Mouse (Mus musculus): Measurements from ENCODE around the gene Neurod1. TPM values are rescaled to one million over a fixed set of nuclear protein-coding genes. Genes with fewer than 3 reads are reported as not detected.

Neurod1 gene
- polyA plus RNA-seq, 1 experiment from 2014 or later, result not detected

DNA sequence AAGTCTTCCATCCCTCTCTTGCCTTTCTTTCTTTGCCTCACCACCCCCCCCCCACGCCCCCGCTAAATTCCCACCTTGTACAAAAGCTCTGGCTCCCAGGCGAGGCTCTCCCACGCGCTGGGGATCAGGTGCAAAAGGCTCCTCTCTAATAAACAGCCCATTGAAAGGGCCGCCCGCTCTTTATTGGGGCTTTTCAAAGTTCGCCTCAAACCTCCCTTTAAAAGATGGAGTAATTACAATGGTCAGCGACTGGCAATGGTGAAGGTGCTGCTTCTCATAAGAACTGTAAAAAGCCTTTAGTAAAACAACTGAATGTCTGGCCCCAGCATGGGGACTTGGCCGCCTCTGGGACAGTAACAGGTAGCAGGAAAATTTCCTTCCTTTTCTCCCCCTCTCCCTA, 905 bp downstream of the Neurod1 start:
- no peak for ATAC-seq (ENCODE audit: extremely low read depth, insufficient number of reproducible peaks, low FRiP score, low TSS enrichment)
- Histone ChIP-seq H3K9me3 (no peaks in the 10 kb centered on the region), H3K9ac (no peak overlapping the region)

DNA sequence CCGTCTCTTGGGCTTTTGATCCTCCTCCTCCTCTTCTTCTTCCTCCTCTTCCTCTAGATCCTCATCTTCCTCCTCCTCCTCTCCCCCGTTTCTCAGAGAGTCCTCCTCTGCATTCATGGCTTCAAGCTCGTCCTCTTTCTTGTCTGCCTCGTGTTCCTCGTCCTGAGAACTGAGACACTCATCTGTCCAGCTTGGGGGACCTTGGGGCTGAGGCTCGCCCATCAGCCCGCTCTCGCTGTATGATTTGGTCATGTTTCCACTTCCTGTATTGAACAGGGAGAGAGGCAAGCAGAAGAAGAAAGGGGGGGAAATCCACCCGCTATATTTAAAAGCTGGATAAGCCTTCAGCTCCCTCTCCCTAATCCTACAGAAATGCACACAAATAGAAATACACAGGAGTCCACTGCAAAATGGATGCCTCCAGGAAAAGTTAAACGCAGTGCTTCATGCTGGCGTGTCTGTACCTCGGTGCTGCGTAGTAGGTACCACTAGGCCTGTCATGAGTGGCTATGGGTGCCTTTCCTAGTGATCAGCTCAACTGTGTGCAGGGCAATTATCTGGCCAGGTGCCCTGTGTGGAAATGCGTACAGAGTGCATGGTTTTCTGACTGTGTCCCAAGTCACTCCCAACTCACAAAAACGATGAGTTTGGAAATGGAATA, 1.6 kb downstream of the Neurod1 start:
- no peak overlapping the region for H3K9ac ChIP-seq
- H3K4me3 ChIP-seq, result no peak overlapping the region
- peaks cover 76% of the 10 kb centered on the region for H3K27me3 ChIP-seq (replicated peaks)
- no peak for ATAC-seq (ENCODE audit: extremely low read depth, insufficient number of reproducible peaks, low FRiP score, low TSS enrichment)
- 20% methylated on average over 15 of the region's 15 CpGs for WGBS
- H3K9me3 ChIP-seq, result no peaks in the 10 kb centered on the region
- H3K4me1 ChIP-seq, result peaks cover 10% of the 10 kb centered on the region
- no peak overlapping the region for H3K27ac ChIP-seq (replicated peaks)
- H3K4me2 ChIP-seq, result no peak overlapping the region
- H3K36me3 ChIP-seq, result no peaks in the 10 kb centered on the region

More for the DNA sequence above, 905 bp downstream of the Neurod1 start:
- Histone ChIP-seq H3K4me2 (no peak overlapping the region), H3K27ac (replicated peaks) (no peak overlapping the region), H3K27me3 (replicated peaks) (peaks cover 83% of the 10 kb centered on the region), H3K4me3 (no peak overlapping the region), H3K4me1 (peaks cover 10% of the 10 kb centered on the region), H3K36me3 (no peaks in the 10 kb centered on the region)
- 9% methylated on average over 10 of the region's 10 CpGs for WGBS

DNA sequence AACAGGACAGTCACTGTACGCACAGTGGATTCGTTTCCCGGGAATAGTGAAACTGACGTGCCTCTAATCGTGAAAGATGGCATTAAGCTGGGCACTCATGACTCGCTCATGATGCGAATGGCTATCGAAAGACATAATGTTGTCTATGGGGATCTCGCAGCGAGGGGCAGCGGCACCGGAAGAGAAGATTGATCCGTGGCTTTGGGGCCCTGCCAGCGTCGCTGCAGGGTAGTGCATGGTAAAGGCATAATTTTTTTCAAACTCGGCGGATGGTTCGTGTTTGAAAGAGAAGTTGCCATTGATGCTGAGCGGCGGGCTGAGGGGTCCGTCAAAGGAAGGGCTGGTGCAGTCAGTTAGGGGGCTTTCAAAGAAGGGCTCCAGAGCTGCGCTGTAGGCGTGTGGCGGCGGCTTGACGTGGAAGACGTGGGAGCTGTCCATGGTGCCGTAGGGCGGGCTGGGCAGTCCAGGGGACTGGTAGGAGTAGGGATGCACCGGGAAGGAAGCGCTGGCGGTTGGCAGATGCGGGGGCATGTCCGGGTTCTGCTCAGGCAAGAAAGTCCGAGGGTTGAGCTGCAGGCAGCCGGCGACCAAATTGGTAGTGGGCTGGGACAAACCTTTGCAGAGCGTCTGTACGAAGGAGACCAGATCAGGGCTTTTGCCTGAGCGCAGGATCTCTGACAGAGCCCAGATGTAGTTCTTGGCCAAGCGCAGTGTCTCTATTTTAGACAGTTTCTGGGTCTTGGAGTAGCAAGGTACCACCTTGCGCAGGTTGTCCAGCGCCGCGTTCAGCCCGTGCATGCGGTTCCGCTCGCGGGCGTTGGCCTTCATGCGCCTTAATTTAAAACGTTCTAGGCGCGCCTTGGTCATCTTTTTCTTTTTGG, 2.4 kb downstream of the Neurod1 start:
- Histone ChIP-seq H3K4me2 (peak overlapping the region; percentile 93), H3K27me3 (replicated peaks) (peaks cover 68% of the 10 kb centered on the region), H3K36me3 (no peaks in the 10 kb centered on the region), H3K27ac (replicated peaks) (no peak overlapping the region), H3K9ac (peak overlapping the region; percentile 40; the same call in 1 of the 2 replicates), H3K4me3 (peak overlapping the region; percentile 58), H3K4me1 (peaks cover 10% of the 10 kb centered on the region), H3K9me3 (no peaks in the 10 kb centered on the region)
- no peak for ATAC-seq (ENCODE audit: extremely low read depth, insufficient number of reproducible peaks, low FRiP score, low TSS enrichment)
- WGBS, result 3% methylated on average over 54 of the region's 55 CpGs

DNA sequence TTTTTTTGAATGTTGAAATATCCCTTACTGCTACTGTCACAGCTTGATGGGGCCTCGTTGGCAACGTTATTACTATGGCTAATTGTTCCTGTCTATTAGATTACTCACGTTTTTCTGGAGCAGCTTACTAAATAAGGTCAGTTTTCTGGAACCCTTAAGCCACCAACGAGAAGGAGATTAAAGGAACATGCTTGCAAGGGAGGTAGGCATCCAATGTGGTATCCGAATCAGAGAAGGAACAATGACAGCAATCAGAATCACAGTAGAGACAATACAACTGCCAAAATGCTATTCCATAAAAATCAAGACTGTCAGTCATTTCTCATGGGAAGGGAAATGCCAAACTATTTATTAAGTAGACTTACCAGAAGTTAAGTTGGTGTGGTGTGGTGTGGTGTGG, 5.1 kb downstream of the Neurod1 start:
- peaks cover 6% of the 10 kb centered on the region for H3K4me1 ChIP-seq
- no peaks in the 10 kb centered on the region for H3K36me3 ChIP-seq
- no peak overlapping the region for H3K27ac ChIP-seq (replicated peaks)
- H3K4me3 ChIP-seq, result no peak overlapping the region
- 46% methylated on average over 5 of the region's 5 CpGs for WGBS
- peaks cover 41% of the 10 kb centered on the region for H3K27me3 ChIP-seq (replicated peaks)
- H3K9me3 ChIP-seq, result no peaks in the 10 kb centered on the region
- no peak overlapping the region for H3K4me2 ChIP-seq
- ATAC-seq (ENCODE audit: extremely low read depth, insufficient number of reproducible peaks, low FRiP score, low TSS enrichment), result no peak
- no peak overlapping the region for H3K9ac ChIP-seq

DNA sequence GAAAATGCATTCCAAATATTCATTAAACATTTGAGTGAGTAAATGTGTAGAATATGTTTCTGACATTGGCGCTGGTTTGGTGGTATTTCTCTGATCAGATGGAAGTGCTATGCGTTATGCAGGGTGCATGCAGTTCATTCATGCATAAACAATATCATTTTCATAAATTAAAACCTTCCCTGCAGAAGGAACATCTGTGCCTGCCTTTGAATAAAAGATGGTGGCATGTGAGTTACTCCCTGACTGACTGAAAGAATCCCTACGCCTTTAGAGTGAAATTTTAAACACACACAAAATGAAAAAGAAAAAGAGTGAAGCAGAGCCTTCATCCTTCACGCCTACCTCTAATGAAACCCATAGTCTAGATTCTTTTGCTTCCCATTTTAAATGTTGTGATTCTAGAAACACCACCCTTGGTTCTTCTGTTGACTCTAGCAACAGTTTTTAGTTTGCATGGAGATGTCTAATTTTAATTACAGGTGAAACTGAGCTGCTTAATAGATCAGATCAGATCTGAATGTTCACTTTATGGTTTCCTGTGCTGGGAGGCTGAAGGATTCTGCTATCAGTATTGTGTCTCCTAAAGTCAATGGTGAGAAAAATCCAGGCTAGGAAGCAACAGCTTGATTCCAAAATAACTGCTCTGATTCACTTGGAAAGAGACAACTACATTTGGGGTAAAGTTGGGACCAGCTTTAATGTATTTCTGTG, 5.7 kb downstream of the Neurod1 start:
- Histone ChIP-seq H3K27me3 (replicated peaks) (peaks cover 35% of the 10 kb centered on the region), H3K36me3 (no peaks in the 10 kb centered on the region), H3K9me3 (no peaks in the 10 kb centered on the region), H3K4me1 (peaks cover 5% of the 10 kb centered on the region), H3K27ac (replicated peaks) (no peak overlapping the region), H3K4me3 (no peak overlapping the region), H3K4me2 (no peak overlapping the region), H3K9ac (no peak overlapping the region)
- WGBS, result 65% methylated on average over 4 of the region's 4 CpGs
- no peak for ATAC-seq (ENCODE audit: extremely low read depth, insufficient number of reproducible peaks, low FRiP score, low TSS enrichment)

DNA sequence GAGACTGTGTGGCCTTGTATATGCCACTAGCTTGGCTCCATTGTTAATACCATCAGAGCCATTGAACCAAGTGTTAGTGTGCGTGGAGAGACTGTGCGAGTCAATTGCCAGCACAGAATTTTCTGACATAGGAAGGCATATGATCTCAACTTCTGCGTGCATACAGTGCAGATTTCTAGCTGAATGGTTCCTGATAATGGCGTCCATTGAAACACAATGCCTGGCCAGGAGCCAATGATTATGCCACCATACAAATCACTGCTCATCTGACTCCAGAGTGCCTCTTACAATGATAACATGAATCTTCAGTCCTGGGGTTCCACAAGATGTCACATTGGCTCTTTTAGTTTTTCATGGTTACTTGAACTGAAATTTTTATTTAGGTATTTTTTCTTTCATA, 7.2 kb downstream of the Neurod1 start:
- H3K36me3 ChIP-seq, result no peaks in the 10 kb centered on the region
- no peaks in the 10 kb centered on the region for H3K9me3 ChIP-seq
- H3K4me2 ChIP-seq, result no peak overlapping the region
- H3K4me1 ChIP-seq, result peaks cover 5% of the 10 kb centered on the region
- H3K27ac ChIP-seq (replicated peaks), result no peak overlapping the region
- peaks cover 21% of the 10 kb centered on the region for H3K27me3 ChIP-seq (replicated peaks)
- ATAC-seq (ENCODE audit: extremely low read depth, insufficient number of reproducible peaks, low FRiP score, low TSS enrichment), result no peak
- H3K9ac ChIP-seq, result no peak overlapping the region
- H3K4me3 ChIP-seq, result no peak overlapping the region
- 61% methylated on average over 4 of the region's 4 CpGs for WGBS

DNA sequence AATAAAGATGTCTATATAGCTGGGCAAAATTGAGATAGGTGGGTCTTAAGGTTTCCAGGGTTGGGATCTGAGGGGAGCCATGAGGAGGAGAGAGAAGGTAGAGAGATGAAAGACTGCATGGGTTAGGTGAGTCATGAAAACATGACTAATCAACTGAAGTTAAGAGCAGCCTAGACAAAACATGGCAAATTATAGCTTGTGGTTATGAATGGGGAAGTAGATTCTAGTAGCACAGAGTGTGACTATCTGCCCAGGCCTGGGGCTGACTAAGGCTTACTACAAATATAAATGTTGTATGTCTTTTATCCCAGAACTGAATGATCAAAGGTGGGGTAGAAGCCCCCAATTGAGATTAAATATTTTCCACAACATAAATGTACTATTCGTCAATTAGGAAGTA, 9.4 kb downstream of the Neurod1 start:
- 55% methylated on average over 1 of the region's 1 CpGs for WGBS
- H3K36me3 ChIP-seq, result no peaks in the 10 kb centered on the region
- peaks cover 8% of the 10 kb centered on the region for H3K27me3 ChIP-seq (replicated peaks)
- H3K4me1 ChIP-seq, result no peaks in the 10 kb centered on the region
- ATAC-seq (ENCODE audit: extremely low read depth, insufficient number of reproducible peaks, low FRiP score, low TSS enrichment), result no peak
- H3K27ac ChIP-seq (replicated peaks), result no peak overlapping the region
- no peak overlapping the region for H3K9ac ChIP-seq
- H3K4me3 ChIP-seq, result no peak overlapping the region
- no peaks in the 10 kb centered on the region for H3K9me3 ChIP-seq
- no peak overlapping the region for H3K4me2 ChIP-seq

DNA sequence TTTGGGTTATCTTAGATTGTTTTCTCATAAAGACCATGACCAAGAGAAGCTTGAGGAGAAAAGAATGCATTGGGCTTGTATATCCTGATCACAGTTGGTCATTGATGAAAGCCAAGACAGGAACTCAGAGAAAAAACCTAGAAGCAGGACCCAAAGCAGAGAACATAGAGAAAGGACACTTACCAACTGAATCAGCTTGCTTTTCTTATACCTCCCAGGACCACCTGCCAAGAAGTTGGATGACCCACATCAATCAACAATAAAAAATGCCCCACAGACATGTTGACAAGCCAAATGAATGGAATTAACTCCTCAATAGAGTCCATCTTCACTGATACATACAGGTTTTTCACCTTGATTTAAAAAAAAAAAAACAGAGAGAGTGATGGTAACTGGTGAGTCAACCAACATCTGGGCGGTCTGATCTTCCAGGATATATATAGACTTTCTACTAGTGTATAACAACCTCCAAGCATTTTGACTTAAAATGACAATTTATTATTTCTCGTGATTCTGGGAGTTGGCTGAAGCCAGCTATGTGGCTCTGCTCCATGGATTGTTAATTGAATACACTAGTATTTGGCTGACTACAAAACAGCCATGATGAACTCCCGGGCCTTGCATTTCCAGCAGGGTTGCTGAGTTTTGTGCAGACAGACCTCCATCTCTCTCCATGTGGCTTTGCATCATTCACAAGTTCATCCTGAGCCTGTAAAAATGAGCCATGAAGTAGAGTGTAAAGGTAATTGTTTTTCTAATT, 12.5 kb downstream of the Neurod1 start:
- H3K9me3 ChIP-seq, result no peaks in the 10 kb centered on the region
- H3K27me3 ChIP-seq (replicated peaks), result no peaks in the 10 kb centered on the region
- ATAC-seq (ENCODE audit: extremely low read depth, insufficient number of reproducible peaks, low FRiP score, low TSS enrichment), result no peak
- no peaks in the 10 kb centered on the region for H3K36me3 ChIP-seq
- no peaks in the 10 kb centered on the region for H3K4me1 ChIP-seq
- no peak overlapping the region for H3K9ac ChIP-seq
- H3K4me3 ChIP-seq, result no peak overlapping the region
- WGBS, result 71% methylated on average over 3 of the region's 3 CpGs
- no peak overlapping the region for H3K27ac ChIP-seq (replicated peaks)
- no peak overlapping the region for H3K4me2 ChIP-seq

DNA sequence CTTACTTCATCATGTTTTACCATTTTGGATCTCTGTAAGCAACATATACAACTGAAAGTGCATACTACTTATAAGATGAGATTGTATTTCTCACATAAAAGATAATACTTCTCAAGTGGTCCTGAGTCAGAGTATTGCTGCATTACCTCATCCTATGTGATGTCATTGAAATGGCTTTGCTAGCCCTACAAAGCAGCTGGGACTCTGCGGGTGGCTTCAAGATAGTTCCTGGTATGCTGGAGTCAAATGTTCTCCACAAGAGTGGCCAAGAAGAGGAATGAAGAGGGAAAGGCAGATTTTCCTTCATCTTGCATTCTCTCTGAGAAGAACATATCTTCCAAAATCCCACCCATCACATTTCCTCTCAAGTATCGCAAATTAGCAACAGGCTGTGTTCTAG, 13.2 kb downstream of the Neurod1 start:
- no peak overlapping the region for H3K27ac ChIP-seq (replicated peaks)
- no peak overlapping the region for H3K4me3 ChIP-seq
- H3K36me3 ChIP-seq, result no peaks in the 10 kb centered on the region
- no peaks in the 10 kb centered on the region for H3K27me3 ChIP-seq (replicated peaks)
- no peak for ATAC-seq (ENCODE audit: extremely low read depth, insufficient number of reproducible peaks, low FRiP score, low TSS enrichment)
- WGBS, result 75% methylated on average over 2 of the region's 2 CpGs
- no peaks in the 10 kb centered on the region for H3K9me3 ChIP-seq
- no peak overlapping the region for H3K4me2 ChIP-seq
- H3K4me1 ChIP-seq, result no peaks in the 10 kb centered on the region
- no peak overlapping the region for H3K9ac ChIP-seq

DNA sequence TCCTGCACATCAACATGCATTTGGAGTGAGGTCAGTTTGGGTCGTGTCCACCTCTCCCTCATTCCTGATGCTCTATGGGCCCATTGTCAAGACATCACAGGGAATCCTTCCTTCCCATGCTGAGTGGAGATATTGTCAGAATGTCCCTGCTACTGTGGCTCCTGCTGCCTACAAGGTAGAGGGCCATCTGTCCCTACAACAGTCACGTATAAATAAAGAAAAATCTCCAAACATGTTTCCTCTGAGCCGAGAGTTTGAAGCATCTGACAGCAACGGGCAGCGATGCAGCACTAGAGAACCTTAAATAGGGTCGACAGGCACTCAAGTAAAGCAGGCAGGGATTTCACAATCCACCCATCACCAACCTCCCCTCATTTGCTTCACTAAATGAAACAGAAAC, 13.6 kb downstream of the Neurod1 start:
- H3K27ac ChIP-seq (replicated peaks), result no peak overlapping the region
- no peaks in the 10 kb centered on the region for H3K9me3 ChIP-seq
- H3K27me3 ChIP-seq (replicated peaks), result no peaks in the 10 kb centered on the region
- ATAC-seq (ENCODE audit: extremely low read depth, insufficient number of reproducible peaks, low FRiP score, low TSS enrichment), result no peak
- H3K4me2 ChIP-seq, result no peak overlapping the region
- H3K4me1 ChIP-seq, result no peaks in the 10 kb centered on the region
- no peak overlapping the region for H3K9ac ChIP-seq
- H3K4me3 ChIP-seq, result no peak overlapping the region
- no peaks in the 10 kb centered on the region for H3K36me3 ChIP-seq
- 73% methylated on average over 6 of the region's 6 CpGs for WGBS

DNA sequence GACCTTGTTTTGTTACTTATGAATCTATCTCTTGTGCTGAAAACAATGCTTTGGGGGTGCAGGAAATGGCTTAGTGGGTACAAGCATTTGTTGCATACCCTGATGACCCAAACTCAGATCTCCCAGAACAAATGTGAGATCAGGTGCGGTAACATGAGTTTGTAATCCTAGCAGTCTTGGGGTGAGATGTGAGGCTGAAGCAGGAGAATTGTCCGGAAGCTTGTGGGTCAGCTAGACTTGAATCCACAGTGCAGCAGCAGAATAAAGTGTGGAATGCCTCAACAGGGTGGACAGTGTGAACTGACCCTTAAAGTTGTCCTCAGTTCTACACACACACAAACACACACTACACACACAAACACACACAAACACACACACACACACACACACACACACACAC, 14.3 kb downstream of the Neurod1 start:
- H3K4me3 ChIP-seq, result no peak overlapping the region
- H3K27me3 ChIP-seq (replicated peaks), result no peaks in the 10 kb centered on the region
- no peaks in the 10 kb centered on the region for H3K9me3 ChIP-seq
- no peaks in the 10 kb centered on the region for H3K4me1 ChIP-seq
- no peaks in the 10 kb centered on the region for H3K36me3 ChIP-seq
- WGBS, result 79% methylated on average over 2 of the region's 2 CpGs
- no peak overlapping the region for H3K9ac ChIP-seq
- no peak for ATAC-seq (ENCODE audit: extremely low read depth, insufficient number of reproducible peaks, low FRiP score, low TSS enrichment)
- H3K27ac ChIP-seq (replicated peaks), result no peak overlapping the region
- H3K4me2 ChIP-seq, result no peak overlapping the region
